Mouse (Mus musculus): ENCODE measurements around the gene G6pc. TPM values are rescaled to one million over a fixed set of nuclear protein-coding genes. Genes with fewer than 3 reads are reported as not detected.
A peak's percentile ranks its signal among the peaks of the same experiment; 100 is the strongest.
"Not testable (repeated sequence)": the region's sequence is repeated elsewhere in the genome, so short reads cannot be mapped to it uniquely, and the experiment has no call there.

The G6pc gene
- polyA plus RNA-seq (2016; fragmentation: Nextera tagmentation; extraction: Ambion mirVana), result not detected in 2 replicates

DNA sequence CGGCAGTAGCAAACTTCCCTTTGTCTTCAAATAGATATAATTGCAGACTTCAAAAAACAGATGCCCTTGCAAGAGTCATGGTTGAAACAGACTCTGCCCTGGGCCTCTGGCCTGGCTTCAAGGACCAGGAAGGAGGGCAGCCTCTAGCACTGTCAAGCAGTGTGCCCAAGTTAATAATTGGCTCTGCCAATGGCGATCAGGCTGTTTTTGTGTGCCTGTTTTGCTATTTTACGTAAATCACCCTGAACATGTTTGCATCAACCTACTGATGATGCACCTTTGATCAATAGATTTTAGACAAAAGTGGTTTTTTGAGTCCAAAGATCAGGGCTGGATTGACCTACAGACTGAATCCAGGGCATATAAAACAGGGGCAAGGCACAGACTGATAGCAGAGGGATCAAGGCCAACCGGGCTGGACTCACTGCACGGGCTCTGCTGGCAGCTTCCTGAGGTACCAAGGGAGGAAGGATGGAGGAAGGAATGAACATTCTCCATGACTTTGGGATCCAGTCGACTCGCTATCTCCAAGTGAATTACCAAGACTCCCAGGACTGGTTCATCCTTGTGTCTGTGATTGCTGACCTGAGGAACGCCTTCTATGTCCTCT lies at the start of gene G6pc:
TSS of gene G6pc (plus strand) at position 236 of the 610 bp plus-strand sequence.
- no peaks in the 10 kb centered on the region for H3K27me3 ChIP-seq (ENCODE audit: insufficient read depth, poor library complexity, severe bottlenecking)
- WGBS, result 90% methylated on average over 8 of the region's 8 CpGs
- H3K27ac ChIP-seq, result no peak within 1 kb of the TSS
- H3K36me3 ChIP-seq, result no peaks in the 10 kb centered on the region
- no peaks in the 10 kb centered on the region for H3K4me1 ChIP-seq (replicated peaks)
- H3K9me3 ChIP-seq, result no peaks in the 10 kb centered on the region
- H3K4me3 ChIP-seq, result no peak within 1 kb of the TSS
- DNase-seq (ENCODE audit: low spot score), result no peak

- Histone ChIP-seq H3K27ac (no peak overlapping the region), H3K9me3 (no peaks in the 10 kb centered on the region), H3K4me3 (no peak overlapping the region; the same call in 1 of the 2 replicates), H3K36me3 (peaks cover 86% of the 10 kb centered on the region), H3K4me1 (replicated peaks) (no peaks in the 10 kb centered on the region; the same call in 1 of the 2 replicates), H3K27me3 (ENCODE audit: insufficient read depth, poor library complexity, severe bottlenecking) (no peaks in the 10 kb centered on the region)
- peak; percentile 75 for DNase-seq (ENCODE audit: low spot score)
- 19% methylated on average over 4 of the region's 4 CpGs for WGBS
Observed at GRCm38 (mm10) chr11:101323609-101324008, 43.8 kb upstream of the G6pc start.

GRCm38 (mm10) chr11:101324763-101325162 lies 42.6 kb upstream of the G6pc start, which contains the start of gene Aoc2:
TSS of gene Aoc2 (plus strand) at chr11:101325063.
- Histone ChIP-seq H3K4me1 (replicated peaks) (no peaks in the 10 kb centered on the region; the same call in 1 of the 2 replicates), H3K27ac (no peak within 1 kb of the TSS), H3K36me3 (peaks cover 80% of the 10 kb centered on the region), H3K27me3 (ENCODE audit: insufficient read depth, poor library complexity, severe bottlenecking) (no peaks in the 10 kb centered on the region), H3K4me3 (no peak within 1 kb of the TSS), H3K9me3 (no peaks in the 10 kb centered on the region)
- WGBS, result 94% methylated on average over 5 of the region's 5 CpGs
- DNase-seq (ENCODE audit: low spot score), result no peak

DNA sequence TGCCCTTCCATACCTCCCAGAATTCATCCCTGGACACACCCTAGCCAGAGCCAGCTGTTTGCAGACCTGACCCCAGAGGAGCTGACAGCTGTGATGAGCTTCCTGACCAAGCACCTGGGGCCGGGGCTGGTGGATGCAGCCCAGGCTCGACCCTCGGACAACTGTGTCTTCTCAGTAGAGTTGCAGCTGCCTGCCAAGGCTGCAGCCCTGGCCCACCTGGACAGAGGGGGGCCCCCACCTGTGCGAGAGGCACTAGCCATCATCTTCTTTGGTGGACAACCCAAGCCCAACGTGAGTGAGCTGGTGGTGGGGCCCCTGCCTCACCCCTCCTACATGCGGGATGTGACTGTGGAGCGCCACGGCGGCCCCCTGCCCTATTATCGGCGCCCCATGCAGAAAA lies 42.2 kb upstream of the G6pc start:
- not testable (repeated sequence) for H3K4me1 ChIP-seq (replicated peaks)

DNA sequence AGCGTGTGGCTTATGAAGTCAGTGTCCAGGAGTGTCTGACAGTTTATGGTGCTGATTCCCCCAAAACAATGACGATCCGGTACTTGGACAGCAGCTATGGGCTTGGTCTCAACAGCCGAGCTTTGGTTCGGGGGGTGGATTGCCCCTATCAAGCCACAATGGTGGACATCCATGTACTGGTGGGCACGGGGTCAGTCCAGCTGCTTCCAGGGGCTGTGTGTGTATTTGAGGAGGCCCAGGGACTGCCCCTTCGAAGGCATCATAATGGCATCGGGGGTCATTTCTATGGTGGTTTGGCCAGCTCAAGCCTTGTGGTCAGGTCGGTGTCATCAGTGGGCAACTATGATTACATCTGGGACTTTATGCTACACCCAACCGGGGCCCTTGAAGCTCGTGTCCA lies 41.2 kb upstream of the G6pc start:
- 87% methylated on average over 11 of the region's 11 CpGs for WGBS
- Histone ChIP-seq H3K27me3 (ENCODE audit: insufficient read depth, poor library complexity, severe bottlenecking) (no peaks in the 10 kb centered on the region), H3K27ac (no peak overlapping the region), H3K36me3 (peaks cover 66% of the 10 kb centered on the region), H3K9me3 (no peaks in the 10 kb centered on the region), H3K4me3 (no peak overlapping the region), H3K4me1 (replicated peaks) (peaks cover 7% of the 10 kb centered on the region; the same call in 1 of the 2 replicates)
- DNase-seq (ENCODE audit: low spot score), result no peak

More for the DNA sequence above, 42.2 kb upstream of the G6pc start:
- not testable (repeated sequence) for H3K27ac ChIP-seq; H3K27me3 ChIP-seq (ENCODE audit: insufficient read depth, poor library complexity, severe bottlenecking); DNase-seq (ENCODE audit: low spot score); H3K4me3 ChIP-seq; H3K9me3 ChIP-seq
- peaks cover 75% of the 10 kb centered on the region for H3K36me3 ChIP-seq
- WGBS, result 92% methylated on average over 11 of the region's 11 CpGs

DNA sequence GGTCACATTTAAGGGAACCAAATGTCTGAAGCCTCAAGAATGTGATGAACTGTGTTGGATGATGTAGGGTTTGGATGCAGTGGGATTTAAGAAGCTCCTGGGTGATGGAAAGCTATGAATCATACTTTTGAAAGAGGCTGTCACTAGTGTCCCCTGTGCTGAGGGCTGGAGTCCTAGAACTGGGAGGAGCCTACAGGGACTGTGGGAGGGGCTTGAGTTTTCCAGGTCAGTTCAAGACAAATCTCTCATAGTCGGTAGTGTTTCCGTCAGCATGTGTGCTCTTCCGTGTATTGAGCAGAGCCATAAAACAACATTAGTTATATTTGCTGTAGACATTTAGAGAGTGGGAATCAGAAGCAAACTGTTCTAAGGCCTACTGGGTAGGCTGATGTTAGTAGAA lies 40.0 kb upstream of the G6pc start:
- H3K9me3 ChIP-seq, result no peaks in the 10 kb centered on the region
- peaks cover 54% of the 10 kb centered on the region for H3K36me3 ChIP-seq
- H3K27ac ChIP-seq, result no peak overlapping the region
- no peak overlapping the region for H3K4me3 ChIP-seq
- H3K27me3 ChIP-seq (ENCODE audit: insufficient read depth, poor library complexity, severe bottlenecking), result no peaks in the 10 kb centered on the region
- peaks cover 7% of the 10 kb centered on the region; the same call in 1 of the 2 replicates for H3K4me1 ChIP-seq (replicated peaks)
- DNase-seq (ENCODE audit: low spot score), result no peak
- 64% methylated on average over 3 of the region's 3 CpGs for WGBS

DNA sequence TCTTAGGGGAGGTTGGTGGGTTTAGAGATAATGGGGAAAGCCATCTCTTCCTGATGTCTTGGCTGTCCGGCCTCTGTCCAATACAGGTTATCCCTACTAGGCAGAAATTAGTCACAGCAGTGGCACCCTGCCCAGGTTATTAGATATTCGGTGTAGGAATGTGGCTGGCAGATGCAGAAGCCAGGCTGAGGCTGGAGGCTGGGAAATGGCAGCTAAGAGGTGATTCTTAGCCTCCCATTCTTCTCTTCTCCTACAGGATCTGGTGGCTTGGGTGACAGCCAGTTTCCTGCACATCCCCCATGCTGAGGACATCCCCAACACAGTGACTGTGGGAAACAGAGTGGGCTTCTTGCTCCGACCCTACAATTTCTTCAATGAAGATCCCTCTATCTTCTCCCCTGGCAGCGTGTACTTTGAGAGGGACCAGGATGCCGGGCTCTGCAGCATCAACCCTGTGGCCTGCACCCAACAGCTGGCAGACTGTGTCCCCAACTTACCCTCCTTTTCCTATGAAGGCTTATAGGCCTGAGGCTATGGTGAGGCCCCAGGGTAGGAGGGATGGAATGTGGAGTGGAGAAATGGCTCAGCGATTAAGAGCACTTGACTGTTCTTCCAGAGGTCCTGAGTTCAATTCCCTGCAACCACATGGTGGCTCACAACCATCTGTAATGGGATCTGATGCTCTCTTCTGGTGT lies 38.3 kb upstream of the G6pc start:
- WGBS, result 85% methylated on average over 6 of the region's 6 CpGs
- H3K27me3 ChIP-seq (ENCODE audit: insufficient read depth, poor library complexity, severe bottlenecking), result no peaks in the 10 kb centered on the region

GRCm38 (mm10) chr11:101330371-101330924 lies 36.9 kb upstream of the G6pc start, which contains the start of gene Aoc3:
TSS of gene Aoc3 (plus strand) at chr11:101330605.
- H3K27ac ChIP-seq, result no peak within 1 kb of the TSS; the same call in 1 of the 2 replicates
- H3K36me3 ChIP-seq, result peaks cover 23% of the 10 kb centered on the region
- H3K4me1 ChIP-seq (replicated peaks), result peaks cover 24% of the 10 kb centered on the region
- WGBS, result 71% methylated on average over 7 of the region's 7 CpGs
- H3K27me3 ChIP-seq (ENCODE audit: insufficient read depth, poor library complexity, severe bottlenecking), result no peaks in the 10 kb centered on the region
- no peak within 1 kb of the TSS for H3K4me3 ChIP-seq
- no peaks in the 10 kb centered on the region for H3K9me3 ChIP-seq
- DNase-seq (ENCODE audit: low spot score), result no peak

More for the DNA sequence above, 38.3 kb upstream of the G6pc start:
- H3K9me3 ChIP-seq, result no peaks in the 10 kb centered on the region
- DNase-seq (ENCODE audit: low spot score), result no peak
- peaks cover 17% of the 10 kb centered on the region for H3K4me1 ChIP-seq (replicated peaks)
- peaks cover 36% of the 10 kb centered on the region for H3K36me3 ChIP-seq
- no peak overlapping the region for H3K27ac ChIP-seq
- no peak overlapping the region for H3K4me3 ChIP-seq

DNA sequence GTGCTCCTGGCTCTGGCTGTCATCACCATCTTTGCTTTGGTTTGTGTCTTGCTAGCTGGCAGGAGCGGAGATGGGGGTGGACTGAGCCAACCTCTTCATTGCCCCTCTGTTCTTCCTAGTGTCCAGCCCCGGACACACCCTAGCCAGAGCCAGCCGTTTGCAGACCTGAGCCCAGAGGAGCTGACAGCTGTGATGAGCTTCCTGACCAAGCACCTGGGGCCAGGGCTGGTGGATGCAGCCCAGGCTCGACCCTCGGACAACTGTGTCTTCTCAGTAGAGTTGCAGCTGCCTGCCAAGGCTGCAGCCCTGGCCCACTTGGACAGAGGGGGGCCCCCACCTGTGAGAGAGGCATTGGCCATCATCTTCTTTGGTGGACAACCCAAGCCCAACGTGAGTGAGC lies 36.4 kb upstream of the G6pc start:
- not testable (repeated sequence) for DNase-seq (ENCODE audit: low spot score); H3K9me3 ChIP-seq; H3K27me3 ChIP-seq (ENCODE audit: insufficient read depth, poor library complexity, severe bottlenecking); H3K27ac ChIP-seq; H3K4me3 ChIP-seq
- 82% methylated on average over 6 of the region's 6 CpGs for WGBS
- Histone ChIP-seq H3K4me1 (replicated peaks) (peaks cover 29% of the 10 kb centered on the region), H3K36me3 (peaks cover 18% of the 10 kb centered on the region)

GRCm38 (mm10) chr11:101332537-101332936 lies 34.8 kb upstream of the G6pc start:
- 81% methylated on average over 3 of the region's 3 CpGs for WGBS
- Histone ChIP-seq H3K4me1 (replicated peaks) (peaks cover 36% of the 10 kb centered on the region), H3K9me3 (no peaks in the 10 kb centered on the region), H3K4me3 (no peak overlapping the region), H3K27ac (no peak overlapping the region), H3K27me3 (ENCODE audit: insufficient read depth, poor library complexity, severe bottlenecking) (no peaks in the 10 kb centered on the region), H3K36me3 (peaks cover 9% of the 10 kb centered on the region; the same call in 1 of the 2 replicates)
- no peak for DNase-seq (ENCODE audit: low spot score)

- no peaks in the 10 kb centered on the region for H3K9me3 ChIP-seq
- peak overlapping the region; percentile 18; the same call in 1 of the 2 replicates for H3K4me3 ChIP-seq
- DNase-seq (ENCODE audit: low spot score), result peak; percentile 38
- H3K27me3 ChIP-seq (ENCODE audit: insufficient read depth, poor library complexity, severe bottlenecking), result no peaks in the 10 kb centered on the region
- peaks cover 3% of the 10 kb centered on the region; the same call in 1 of the 2 replicates for H3K36me3 ChIP-seq
- peak overlapping the region; percentile 78 for H3K27ac ChIP-seq
- peaks cover 50% of the 10 kb centered on the region for H3K4me1 ChIP-seq (replicated peaks)
- WGBS, result 22% methylated on average over 10 of the region's 10 CpGs
Observed at GRCm38 (mm10) chr11:101334023-101334422, 33.3 kb upstream of the G6pc start.

- DNase-seq (ENCODE audit: low spot score), result peak; percentile 76
- Histone ChIP-seq H3K9me3 (no peaks in the 10 kb centered on the region), H3K27me3 (ENCODE audit: insufficient read depth, poor library complexity, severe bottlenecking) (no peaks in the 10 kb centered on the region), H3K4me1 (replicated peaks) (peaks cover 50% of the 10 kb centered on the region), H3K36me3 (no peaks in the 10 kb centered on the region), H3K27ac (peak overlapping the region; percentile 78), H3K4me3 (peak overlapping the region; percentile 18; the same call in 1 of the 2 replicates)
- 2% methylated on average over 6 of the region's 6 CpGs for WGBS
Observed at GRCm38 (mm10) chr11:101334516-101334915, 32.8 kb upstream of the G6pc start.

GRCm38 (mm10) chr11:101335685-101336084 lies 31.7 kb upstream of the G6pc start:
- Histone ChIP-seq H3K4me1 (replicated peaks) (peaks cover 46% of the 10 kb centered on the region), H3K27ac (no peak overlapping the region), H3K27me3 (ENCODE audit: insufficient read depth, poor library complexity, severe bottlenecking) (no peaks in the 10 kb centered on the region), H3K4me3 (no peak overlapping the region), H3K36me3 (no peaks in the 10 kb centered on the region), H3K9me3 (no peaks in the 10 kb centered on the region)
- no peak for DNase-seq (ENCODE audit: low spot score)
- 87% methylated on average over 9 of the region's 9 CpGs for WGBS

All from hindbrain, embryonic 10.5 days (tissue).